Mouse (Mus musculus) limb, embryonic 14.5 days (tissue): ENCODE data around the gene Col10a1. TPM values are rescaled to one million over a fixed set of nuclear protein-coding genes. Genes with fewer than 3 reads are reported as not detected.

Experiments
- ATAC-seq: fragments of 200-750 bp; cut with Nextera tagmentation; 2 replicates; pipeline ENCODE4 v1.8.0; 2017; ENCODE audit warnings: low read depth, moderate number of reproducible peaks, moderate TSS enrichment; ENCODE audit not compliant: low FRiP score
- DNase-seq: peaks from one replicate; pipeline ENCODE4 v3.0.0-alpha.2; 2015; ENCODE audit warnings: low spot score
- H3K27ac ChIP-seq: fragments of 300-500 bp; sonication (generic); replicated peaks from 2 replicates; pipeline ENCODE4 v1.5.1; 2014; ENCODE audit warnings: low read depth, mild to moderate bottlenecking, low read length, moderate library complexity, mixed read lengths
- H3K27me3 ChIP-seq: fragments of 300-500 bp; sonication (generic); 2 replicates; pipeline ENCODE4 v1.6.1; 2014; ENCODE audit warnings: low read length, mixed read lengths; ENCODE audit not compliant: control insufficient read depth, insufficient read depth
- H3K36me3 ChIP-seq: fragments of 300-500 bp; sonication (generic); 2 replicates; pipeline ENCODE4 v1.6.1; 2014; ENCODE audit warnings: mild to moderate bottlenecking, low read length, moderate library complexity, mixed read lengths; ENCODE audit not compliant: control insufficient read depth, insufficient read depth
- H3K4me1 ChIP-seq: fragments of 300-500 bp; sonication (generic); 2 replicates; pipeline ENCODE4 v1.6.1; 2014; ENCODE audit warnings: antibody characterized with exemption, low read length, mixed read lengths; ENCODE audit not compliant: control insufficient read depth, insufficient read depth
- H3K4me2 ChIP-seq: fragments of 300-500 bp; sonication (generic); replicated peaks from 2 replicates; pipeline ENCODE4 v1.6.1; 2014; ENCODE audit warnings: low read depth, mild to moderate bottlenecking, low read length, moderate library complexity; ENCODE audit not compliant: severe bottlenecking
- H3K4me3 ChIP-seq: fragments of 300-500 bp; sonication (generic); replicated peaks from 2 replicates; pipeline ENCODE4 v1.5.1; 2014; ENCODE audit warnings: low read length
- H3K9ac ChIP-seq: fragments of 300-500 bp; sonication (generic); 2 replicates; pipeline ENCODE4 v1.6.1; 2014; ENCODE audit warnings: mild to moderate bottlenecking, low read depth, low read length, moderate library complexity; ENCODE audit not compliant: severe bottlenecking
- H3K9me3 ChIP-seq: fragments of 300-500 bp; sonication (generic); 2 replicates; pipeline ENCODE4 v1.6.1; 2016; ENCODE audit warnings: low read length; ENCODE audit not compliant: control insufficient read depth
- POLR2A ChIP-seq: fragments of 200-500 bp; IDR thresholded peaks from 2 replicates; pipeline ENCODE4 v1.8.0; 2012; ENCODE audit warnings: inconsistent platforms, mild to moderate bottlenecking, moderate library complexity, borderline replicate concordance; ENCODE audit not compliant: insufficient read depth, insufficient read length; ENCODE audit errors: extremely low read depth
- WGBS: fragments of 180-500 bp; shearing (Covaris S2); extraction: QIAGEN DNeasy Blood & Tissue Kit; methylation state at CpG from one replicate; pipeline ENCODE4 v1.1.7; 2014; 5-methylcytosine and 5-hydroxymethylcytosine counted together
- polyA plus RNA-seq, 2 experiments: library from polyadenylated mRNA; depleted of rRNA in 1 of 2; stranded (reverse) in 1 of 2; unstranded in 1 of 2; fragments of >200 nt; fragmentation: Nextera tagmentation in 1 of 2; extraction: Ambion mirVana in 1 of 2; gene quantifications; 2 replicates each; pipeline versions ENCODE4 v1.2.1 to v1.2.3; 2012 to 2014

The Col10a1 gene
- polyA plus RNA-seq, 2 experiments, result 17.6 to 165 TPM

GRCm38 (mm10) chr10:34368138-34368537, 21.6 kb upstream of the Col10a1 start:
- no peak overlapping the region for H3K9ac ChIP-seq
- H3K36me3 ChIP-seq, result no peaks in the 10 kb centered on the region
- H3K27me3 ChIP-seq, result no peaks in the 10 kb centered on the region
- no peak overlapping the region for H3K4me3 ChIP-seq
- H3K4me2 ChIP-seq, result no peak overlapping the region
- no peak for TF ChIP-seq POLR2A
- ATAC-seq (no peak), DNase-seq (no peak)
- WGBS, result 63% methylated on average over 5 of the region's 5 CpGs
- H3K4me1 ChIP-seq, result no peaks in the 10 kb centered on the region
- no peaks in the 10 kb centered on the region for H3K9me3 ChIP-seq
- H3K27ac ChIP-seq, result no peak overlapping the region

- DNase-seq (no peak), ATAC-seq (no peak)
- Histone ChIP-seq H3K36me3 (no peaks in the 10 kb centered on the region), H3K9ac (no peak overlapping the region), H3K4me3 (no peak overlapping the region), H3K27ac (no peak overlapping the region), H3K27me3 (no peaks in the 10 kb centered on the region), H3K9me3 (no peaks in the 10 kb centered on the region), H3K4me2 (no peak overlapping the region), H3K4me1 (no peaks in the 10 kb centered on the region)
- TF ChIP-seq POLR2A, result no peak
- 81% methylated on average over 7 of the region's 7 CpGs for WGBS
Measured at GRCm38 (mm10) chr10:34373332-34373731, 16.4 kb upstream of the Col10a1 start.

DNA sequence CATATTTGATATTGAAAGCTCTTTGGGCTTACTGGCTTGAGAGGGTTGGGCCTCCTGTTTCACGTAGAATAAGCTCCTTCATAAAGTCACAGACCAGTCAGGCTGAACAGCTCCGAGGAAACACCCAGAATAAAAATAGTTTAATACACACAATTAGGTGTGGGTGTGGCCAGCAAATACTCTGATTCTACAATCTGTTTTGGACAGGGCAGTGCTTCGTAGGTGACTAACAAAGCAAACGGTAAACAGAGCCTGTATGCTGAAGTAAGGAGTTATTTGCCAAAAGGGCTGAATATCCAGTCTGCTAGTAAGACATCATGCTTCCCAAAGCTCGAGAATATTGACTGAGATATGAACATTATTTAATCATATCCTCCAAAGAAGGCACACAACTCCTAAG, 4.1 kb upstream of the Col10a1 start:
- no peak for DNase-seq
- no peak for TF ChIP-seq POLR2A

DNA sequence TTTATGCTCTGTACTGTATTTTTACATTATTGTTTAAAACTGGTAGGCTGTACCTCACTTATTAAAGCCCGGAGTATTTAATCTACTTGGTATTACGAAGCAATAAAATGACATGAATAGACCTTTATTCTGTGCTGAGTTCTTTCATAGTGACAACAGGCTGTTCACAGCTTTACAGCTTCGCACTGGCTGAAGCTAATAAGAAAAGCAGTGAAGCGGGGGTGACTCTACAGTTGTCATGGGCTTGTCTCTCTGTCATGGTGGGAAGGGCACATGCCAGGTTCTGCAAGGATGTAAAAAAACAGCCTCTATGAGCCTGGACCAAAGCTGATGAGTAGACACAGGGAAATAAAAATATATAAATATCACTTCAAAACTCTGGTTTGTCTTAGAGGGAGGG, 7.2 kb downstream of the Col10a1 start:
- H3K4me3 ChIP-seq, result no peak overlapping the region

More for the DNA sequence above, 4.1 kb upstream of the Col10a1 start:
- H3K4me3 ChIP-seq, result no peak overlapping the region
- H3K4me1 ChIP-seq, result no peaks in the 10 kb centered on the region
- ATAC-seq, result no peak
- H3K27me3 ChIP-seq, result no peaks in the 10 kb centered on the region
- no peak overlapping the region for H3K9ac ChIP-seq
- no peak overlapping the region for H3K4me2 ChIP-seq
- H3K9me3 ChIP-seq, result no peaks in the 10 kb centered on the region
- no peak overlapping the region for H3K27ac ChIP-seq
- H3K36me3 ChIP-seq, result no peaks in the 10 kb centered on the region
- WGBS, result 77% methylated on average over 5 of the region's 5 CpGs

DNA sequence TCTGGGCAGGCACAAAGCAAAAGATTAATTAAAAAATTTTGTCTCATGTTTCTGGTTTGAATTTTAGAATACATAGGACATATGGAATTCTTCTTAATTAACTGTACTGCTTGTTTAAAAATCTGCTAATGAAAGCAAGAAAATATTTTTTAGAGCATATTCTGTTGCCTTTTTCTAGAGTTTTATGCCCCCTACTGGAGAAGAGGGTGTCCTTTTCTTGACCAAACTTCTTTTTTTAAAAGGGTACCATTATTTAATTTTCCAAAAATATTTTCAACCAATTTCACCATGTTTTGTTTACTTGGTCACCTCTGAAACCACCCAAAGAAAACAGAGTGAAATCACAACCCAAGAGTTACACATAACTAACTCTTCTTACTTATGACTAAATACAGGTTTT, 9.5 kb downstream of the Col10a1 start:
- Histone ChIP-seq H3K36me3 (peaks cover 25% of the 10 kb centered on the region), H3K27me3 (no peaks in the 10 kb centered on the region), H3K4me1 (no peaks in the 10 kb centered on the region), H3K27ac (no peak overlapping the region), H3K9ac (no peak overlapping the region), H3K4me3 (no peak overlapping the region), H3K4me2 (no peak overlapping the region), H3K9me3 (no peaks in the 10 kb centered on the region)
- ATAC-seq (no peak), DNase-seq (no peak)
- TF ChIP-seq POLR2A, result no peak

More for the DNA sequence above, 7.2 kb downstream of the Col10a1 start:
- Histone ChIP-seq H3K27ac (no peak overlapping the region), H3K4me2 (no peak overlapping the region), H3K36me3 (peaks cover 4% of the 10 kb centered on the region; the same call in 1 of the 2 replicates), H3K9me3 (no peaks in the 10 kb centered on the region), H3K4me1 (no peaks in the 10 kb centered on the region), H3K9ac (no peak overlapping the region), H3K27me3 (no peaks in the 10 kb centered on the region)
- DNase-seq (no peak), ATAC-seq (no peak)
- WGBS, result 67% methylated on average over 4 of the region's 4 CpGs
- no peak for TF ChIP-seq POLR2A
